Mouse (Mus musculus) adipose tissue, adult 10 weeks (tissue): Measurements from ENCODE around the gene Lilra5. TPM values are rescaled to one million over a fixed set of nuclear protein-coding genes. Genes with fewer than 3 reads are reported as not detected.

Experiments
- polyA plus RNA-seq: library from polyadenylated mRNA; stranded (reverse); fragments of 350-450 nt; fragmentation: Illumina TruSeq; extraction: RNeasy Lipid Tissue Mini Kit (QIAGEN cat#74804); gene quantifications from one replicate; pipeline ENCODE4 v1.2.3, GENCODE M21; 2014; ENCODE audit warnings: low read depth, low replicate concordance

The Lilra5 gene
- 0.88 TPM for polyA plus RNA-seq

GRCm38 (mm10) chr7:4237454-4237853 is at the start of gene Lilra5:
Lilra5 (plus strand) TSS chr7:4237754.

Other genes with a start within 250 kb of the Lilra5 start
- gene Lair1, start 174.6 kb upstream of the Lilra5 start, polyA plus RNA-seq = 4.2 TPM
- 35.5 TPM for gene Ttyh1, start 118.3 kb upstream of the Lilra5 start, polyA plus RNA-seq
- gene Leng8, start 100.7 kb upstream of the Lilra5 start, polyA plus RNA-seq = 237 TPM
- gene Leng9, start 87.4 kb upstream of the Lilra5 start, polyA plus RNA-seq = 5.9 TPM
- gene Cdc42ep5, start 72.9 kb upstream of the Lilra5 start, polyA plus RNA-seq = 7.0 TPM
- 1.3 TPM for gene Ncr1, start 100.0 kb downstream of the Lilra5 start, polyA plus RNA-seq
- gene Gp6, start 160.0 kb downstream of the Lilra5 start, polyA plus RNA-seq = not detected
- 11.0 TPM for gene Rdh13, start 207.9 kb downstream of the Lilra5 start, polyA plus RNA-seq
- 11.0 TPM for gene Eps8l1, start 222.9 kb downstream of the Lilra5 start, polyA plus RNA-seq